Mouse (Mus musculus) T-cell, adult 2 months (primary cell): ENCODE data around the gene Celf2.

Experiments
- DNase-seq: peaks from one replicate; pipeline ENCODE4 v3.0.0; 2022; ENCODE audit warnings: low spot score

Gene Celf2

DNA sequence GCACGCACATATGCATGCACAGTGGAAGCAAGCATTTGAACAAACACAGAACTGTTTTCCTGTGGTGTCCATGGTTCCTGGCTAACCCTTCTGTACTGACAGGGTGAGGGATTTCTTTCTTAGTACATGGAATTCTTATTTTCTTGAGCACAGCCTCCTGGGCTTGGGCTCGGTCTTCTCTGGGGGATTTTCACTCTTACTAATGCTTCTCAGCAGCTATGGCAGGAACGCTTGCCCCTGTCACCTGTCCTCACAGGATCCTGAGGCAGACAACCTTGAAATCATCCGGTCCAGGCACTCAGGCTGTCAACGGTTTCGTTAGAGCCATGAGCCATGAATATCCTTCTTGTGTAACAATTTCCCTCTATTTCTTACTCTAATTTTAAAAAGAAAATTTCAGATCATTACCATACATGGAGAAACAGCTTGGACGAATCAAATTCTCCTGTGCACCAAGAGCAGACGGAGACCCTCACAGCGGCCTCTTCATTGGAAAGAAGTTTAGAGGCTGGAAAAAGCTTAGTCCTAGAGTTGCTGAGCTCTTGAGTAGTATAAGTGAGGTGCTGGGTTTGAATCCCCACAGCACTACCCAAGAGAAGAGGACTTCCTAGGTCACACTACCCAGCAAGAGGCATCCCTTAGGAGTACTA lies 426.9 kb downstream of the Celf2 start:
- DNase-seq, result no peak

DNA sequence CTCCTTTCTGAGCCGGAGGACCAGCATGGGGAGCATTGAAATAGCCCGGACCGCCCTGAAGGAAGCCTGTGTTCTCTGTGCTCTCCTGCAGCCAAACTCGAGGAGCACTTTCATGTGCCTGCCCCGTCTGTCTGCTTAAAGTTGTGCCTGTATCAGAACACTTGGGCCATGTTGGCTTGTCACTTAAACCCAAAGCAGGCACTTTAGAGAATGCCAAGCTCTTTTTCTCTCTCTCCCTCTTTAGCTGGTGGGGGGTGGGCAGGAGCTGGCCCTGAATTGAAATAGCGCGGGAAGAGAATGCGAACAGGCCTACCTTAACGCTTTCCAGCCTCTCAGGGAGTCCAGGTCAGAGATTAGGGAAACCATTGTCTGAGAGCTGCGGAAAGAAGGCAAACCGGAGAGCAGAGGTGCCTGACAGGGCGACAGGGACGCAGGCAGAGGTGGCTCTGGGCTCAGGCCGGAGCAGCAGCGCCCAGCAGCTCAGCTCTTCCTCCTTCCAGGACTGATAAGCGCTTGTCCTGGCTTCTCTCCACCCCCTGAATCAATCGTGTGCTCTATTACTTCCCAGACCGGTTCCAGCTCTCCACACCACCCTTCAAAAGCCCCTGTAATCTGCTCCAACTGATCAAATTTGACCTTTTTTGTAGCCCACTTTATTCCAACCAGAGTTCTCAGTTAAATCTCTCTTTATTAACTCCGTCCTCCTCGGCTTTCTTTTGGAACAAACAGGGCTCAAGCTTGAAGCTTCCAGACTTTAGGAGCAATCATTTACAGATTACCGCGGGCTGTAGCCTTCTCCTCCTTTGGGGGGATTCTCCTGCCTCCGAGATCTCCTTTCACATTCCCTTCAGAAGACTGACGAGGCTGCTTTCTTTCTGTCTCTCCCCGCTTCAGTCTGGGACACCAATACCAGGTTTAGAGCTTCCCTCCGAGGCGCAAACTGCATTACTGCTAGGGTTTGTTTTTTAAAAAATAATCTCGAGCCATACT lies 428.3 kb downstream of the Celf2 start:
- DNase-seq, result no peak

DNA sequence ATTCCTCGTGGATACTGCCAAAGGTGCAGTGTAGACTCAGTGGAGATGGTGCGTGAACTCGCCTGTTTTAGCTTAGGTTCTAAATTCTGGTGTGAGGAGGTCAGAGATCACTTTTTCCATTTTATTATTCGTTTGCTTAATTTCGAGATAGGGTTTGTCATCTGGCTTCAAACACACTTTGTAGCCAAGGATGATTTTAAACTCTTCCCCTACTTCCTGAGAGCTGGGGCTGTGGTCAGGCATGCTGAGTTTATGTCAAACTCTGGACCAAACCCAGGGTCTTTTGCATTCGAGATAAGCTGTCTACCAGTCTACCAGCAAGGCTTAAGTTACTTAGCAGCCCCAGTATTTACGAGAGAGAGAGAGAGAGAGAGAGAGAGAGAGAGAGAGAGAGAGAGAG lies 429.3 kb downstream of the Celf2 start:
- no peak for DNase-seq

DNA sequence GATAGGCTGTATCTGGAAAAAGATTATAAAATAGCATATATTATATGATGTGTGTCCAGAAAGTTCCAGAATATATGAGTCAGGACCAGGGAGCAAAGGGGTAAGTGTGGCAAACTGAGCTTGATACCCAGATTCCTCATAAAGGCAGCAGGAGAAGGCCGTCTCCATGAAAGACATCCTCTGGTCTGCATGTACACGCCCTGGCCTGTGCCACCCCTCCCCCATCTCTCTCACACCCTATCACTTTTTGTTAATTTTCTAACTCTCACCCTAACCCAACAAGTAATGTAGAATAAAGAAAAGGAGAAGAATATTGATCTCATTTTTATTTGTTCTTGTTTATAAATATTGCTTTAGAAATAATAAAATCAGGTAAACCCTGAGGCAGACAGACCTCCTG lies 430.0 kb downstream of the Celf2 start:
- DNase-seq, result no peak

DNA sequence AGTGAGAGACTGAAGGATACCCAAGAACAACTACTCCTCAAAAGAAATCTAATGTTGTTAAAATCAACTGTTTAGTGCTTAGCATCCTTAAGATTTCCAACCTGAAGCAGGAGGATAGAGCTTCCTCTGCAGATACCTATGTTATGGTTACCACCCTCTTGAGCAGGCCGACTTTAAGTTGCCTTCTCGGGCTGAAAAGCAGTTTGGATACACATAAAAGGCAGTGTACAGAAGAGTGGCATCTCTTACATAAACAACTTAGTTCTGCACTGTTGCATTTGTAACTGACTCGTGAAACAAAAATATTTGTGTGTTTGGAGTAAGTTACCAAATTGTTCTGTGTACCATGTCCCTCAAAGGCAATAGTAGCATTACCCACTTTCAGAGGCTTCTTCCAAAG lies 435.6 kb downstream of the Celf2 start:
- no peak for DNase-seq

DNA sequence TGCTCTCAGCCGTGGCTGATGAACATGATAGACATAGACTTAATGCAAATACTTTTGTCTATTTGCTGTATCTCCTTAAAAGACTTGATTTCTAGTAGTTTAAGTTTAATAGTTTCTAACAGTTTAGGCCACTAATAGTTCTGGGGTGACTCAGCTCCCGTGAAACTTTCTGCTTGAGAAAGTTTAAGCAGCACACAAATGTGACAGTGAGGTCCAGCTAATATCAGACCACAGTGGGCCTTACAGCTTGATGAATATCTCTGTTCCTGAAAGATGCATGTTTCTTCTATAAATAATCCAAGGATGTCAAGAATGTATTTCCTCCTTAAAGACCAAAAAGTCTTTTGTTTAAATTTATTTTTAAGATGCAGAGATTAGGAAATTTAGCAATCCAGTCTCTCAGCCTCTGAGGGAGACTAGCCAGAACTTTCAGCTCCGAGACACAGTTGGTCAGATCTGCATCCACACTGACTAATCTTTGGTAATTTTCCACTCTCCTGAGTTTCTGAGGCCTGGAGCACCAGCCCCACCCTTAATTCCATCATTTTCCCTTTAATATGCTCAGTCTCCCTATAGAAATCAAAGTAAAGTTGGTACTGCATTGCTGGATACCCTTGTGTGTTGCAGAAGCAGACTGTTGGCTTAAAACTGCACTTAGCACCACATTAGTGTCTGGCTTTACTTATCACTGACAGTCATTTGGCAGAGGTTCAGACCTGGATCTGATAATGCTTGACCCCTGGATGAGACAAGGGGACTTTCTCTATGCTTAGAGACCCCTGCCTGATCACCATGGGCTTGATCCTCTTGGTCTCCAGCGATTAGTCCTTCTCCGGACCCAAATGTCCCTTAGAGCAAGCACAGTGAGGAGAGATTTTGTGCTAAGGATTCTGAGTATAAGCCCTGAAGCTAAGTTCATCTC lies 436.8 kb downstream of the Celf2 start:
- DNase-seq, result no peak

DNA sequence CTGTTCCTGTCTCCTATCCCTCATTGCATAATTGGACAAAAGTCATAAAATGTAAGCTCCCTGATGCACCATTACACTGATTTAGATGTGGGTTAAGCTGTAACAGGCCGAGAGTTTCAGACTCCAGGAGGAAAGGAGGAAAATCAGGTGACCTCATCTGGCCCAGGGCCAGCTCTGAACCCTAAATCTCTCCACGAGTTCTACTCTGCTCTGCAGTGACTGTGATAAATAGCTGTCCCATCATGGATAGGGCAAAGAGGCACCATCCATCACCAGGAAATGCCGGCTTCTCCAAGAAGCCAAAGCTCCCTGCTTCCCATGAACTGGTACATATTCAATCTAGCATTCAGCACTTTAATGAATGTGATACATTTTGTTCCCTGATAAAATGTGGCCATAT lies 439.9 kb downstream of the Celf2 start:
- no peak for DNase-seq

DNA sequence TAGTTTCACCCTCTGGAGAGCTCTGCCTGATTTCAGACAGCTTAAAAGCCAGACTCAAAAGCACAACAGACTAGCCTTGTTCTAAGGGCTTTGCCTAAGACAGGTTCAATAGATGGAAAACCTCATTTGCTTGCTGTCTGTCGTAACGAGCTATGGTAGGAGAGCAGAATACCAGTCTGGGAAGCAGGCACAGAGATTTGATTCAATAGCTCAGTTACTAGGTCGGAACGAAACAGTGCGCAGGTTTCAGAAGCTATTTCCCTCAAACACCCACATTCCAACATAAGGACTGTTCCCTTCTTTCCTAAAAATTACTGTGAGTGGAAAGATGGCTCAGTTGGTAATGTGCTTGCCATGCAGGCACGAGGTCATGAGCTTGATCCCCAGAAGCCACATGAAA lies 441.1 kb downstream of the Celf2 start:
- no peak for DNase-seq

DNA sequence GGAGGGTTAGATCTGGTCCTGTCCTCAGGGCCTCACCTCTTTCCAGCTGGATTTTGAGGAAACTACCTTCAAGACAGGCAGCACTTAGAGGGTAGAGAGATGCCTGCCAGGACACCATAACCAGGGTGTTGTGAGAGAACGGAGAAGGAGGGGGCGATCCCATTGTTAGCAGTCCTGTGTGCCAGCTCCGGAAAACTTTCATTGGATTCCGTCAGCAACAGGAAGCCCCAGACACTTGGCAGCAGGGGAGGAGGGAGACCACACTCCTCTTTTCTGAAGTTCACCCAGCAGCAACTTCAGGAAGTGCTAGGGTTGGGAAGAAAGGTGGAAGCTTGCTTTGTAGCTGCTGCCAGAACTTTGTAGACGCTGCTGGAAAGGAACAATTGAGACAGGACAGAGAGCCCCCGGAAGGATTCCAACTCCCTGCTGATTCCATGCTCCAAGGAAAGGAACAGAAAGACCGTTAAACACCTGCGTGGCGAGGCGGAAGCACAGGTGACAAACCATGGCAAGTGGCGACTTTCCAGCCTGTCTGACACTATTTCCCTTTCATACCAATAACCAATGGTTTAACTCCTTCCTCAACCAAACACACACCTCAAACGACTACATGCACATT lies 445.7 kb downstream of the Celf2 start:
- no peak for DNase-seq

DNA sequence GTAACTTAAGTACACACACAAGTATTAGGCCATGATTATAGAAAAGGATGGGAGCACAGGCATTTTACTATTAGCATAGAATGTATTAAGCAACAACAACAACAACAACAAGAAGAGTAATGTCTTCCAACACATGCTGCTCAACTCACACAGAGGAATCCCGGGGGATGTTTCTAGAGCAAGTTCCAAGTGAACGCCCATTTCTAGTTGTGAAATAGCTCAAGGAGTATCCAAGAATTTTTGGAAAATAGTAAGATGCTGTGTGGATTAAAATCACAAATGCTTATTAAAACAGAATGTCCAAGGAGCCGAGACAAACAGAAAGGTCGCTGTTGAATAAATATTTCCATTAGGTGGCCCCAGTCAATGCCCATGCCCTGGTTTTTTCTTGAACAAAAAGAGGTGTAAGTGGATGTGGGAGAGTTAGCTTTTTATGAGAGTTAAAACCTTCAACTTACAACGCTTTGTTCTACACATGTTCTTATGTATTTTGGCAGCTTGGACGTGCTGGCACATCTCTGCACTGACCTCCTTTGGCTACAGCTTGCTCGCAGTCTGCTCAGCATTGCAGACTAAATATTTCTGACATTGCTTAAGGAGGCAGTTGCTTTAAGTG lies 448.8 kb downstream of the Celf2 start:
- no peak for DNase-seq

DNA sequence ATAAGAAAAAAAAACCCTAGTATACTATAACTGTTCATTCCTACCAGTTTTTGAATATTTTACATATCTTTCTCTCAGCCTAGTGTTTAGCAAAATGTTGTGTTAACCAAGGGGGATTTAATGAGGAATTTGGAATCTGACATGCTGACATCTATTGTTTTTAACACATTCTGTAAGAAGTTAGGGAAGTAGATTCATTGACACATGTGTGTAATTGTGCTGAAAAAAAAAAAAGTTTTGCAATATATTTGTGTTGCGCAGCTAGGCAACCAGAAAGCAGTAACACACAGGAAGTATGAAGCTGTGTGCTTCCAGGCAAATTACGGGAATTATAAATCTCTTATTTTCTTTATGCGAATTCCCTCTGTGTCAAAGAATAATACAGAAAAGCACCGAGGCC lies 453.0 kb downstream of the Celf2 start:
- no peak for DNase-seq

DNA sequence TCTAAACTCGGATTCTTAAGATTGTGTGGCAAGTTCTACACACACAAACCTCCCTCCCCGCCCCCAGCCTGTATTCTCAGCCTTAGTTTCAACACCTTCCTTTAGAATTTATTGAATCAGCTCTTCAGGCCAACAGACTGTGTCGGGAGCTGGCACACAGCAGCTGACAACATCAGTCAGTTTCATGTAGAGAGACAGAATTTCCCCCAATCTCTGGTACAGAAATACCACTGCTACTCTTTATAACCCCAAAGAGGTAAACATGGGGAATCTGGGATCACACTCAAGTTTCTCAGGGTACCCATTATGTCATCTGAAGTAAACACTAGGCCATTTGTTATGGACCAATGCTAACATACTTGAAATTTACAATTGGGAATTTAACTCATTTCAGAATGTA lies 453.4 kb downstream of the Celf2 start:
- no peak for DNase-seq

DNA sequence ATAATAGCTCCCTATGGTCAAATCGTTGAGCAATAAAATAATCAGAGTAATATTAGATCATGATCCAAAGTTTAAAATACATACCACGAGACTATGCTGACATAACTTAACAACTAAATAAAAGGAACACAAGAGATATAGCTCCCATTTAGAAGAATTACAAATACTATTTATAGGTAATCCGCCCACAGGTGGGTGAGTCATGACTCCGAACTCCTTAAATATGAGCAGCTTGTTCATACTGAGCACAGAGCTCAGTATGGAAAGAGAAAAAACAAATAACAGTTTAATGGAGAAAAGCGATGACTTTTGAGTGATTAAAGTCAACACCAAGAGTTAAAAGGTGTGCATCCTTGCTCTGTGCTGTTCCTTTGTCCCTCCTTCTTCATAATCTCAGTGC lies 458.3 kb downstream of the Celf2 start:
- no peak for DNase-seq

DNA sequence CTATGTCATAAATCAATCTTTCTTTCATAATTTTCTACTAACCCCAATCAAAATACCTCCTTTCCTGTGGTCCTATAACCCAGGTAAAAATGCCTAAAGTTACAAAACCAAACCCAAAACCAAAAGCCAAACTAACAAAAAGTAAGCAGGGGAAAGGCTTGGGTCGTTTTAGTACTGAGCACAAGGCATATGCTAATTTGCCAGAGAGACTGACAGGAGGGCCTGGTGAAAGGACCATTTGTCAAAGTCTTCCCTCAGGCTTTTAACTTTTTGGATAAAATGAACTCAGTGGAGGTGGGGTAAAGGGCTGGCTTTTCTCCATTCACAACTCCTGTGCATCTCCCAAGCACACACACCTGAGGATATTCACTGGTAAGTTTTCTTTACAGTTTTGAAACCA lies 463.2 kb downstream of the Celf2 start:
- no peak for DNase-seq

DNA sequence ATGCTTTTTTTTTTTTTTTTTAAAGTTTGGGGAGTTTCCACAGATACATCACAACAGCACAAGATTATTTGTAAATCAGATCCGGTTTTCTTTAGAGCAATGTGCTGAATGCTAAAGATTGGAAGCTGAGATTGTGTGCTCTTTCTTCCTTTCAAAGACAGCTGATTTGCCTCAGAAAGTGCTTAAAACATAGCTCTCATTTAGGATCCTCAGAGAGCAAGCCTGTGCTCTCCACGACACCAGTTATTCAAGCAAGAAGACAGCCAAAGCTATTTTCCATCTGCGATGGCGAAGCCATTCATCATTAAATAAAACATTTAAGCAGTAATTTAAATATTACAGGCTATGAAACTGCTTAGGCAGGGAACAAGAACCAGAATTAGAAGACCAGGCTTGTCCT lies 463.8 kb downstream of the Celf2 start:
- DNase-seq, result no peak

DNA sequence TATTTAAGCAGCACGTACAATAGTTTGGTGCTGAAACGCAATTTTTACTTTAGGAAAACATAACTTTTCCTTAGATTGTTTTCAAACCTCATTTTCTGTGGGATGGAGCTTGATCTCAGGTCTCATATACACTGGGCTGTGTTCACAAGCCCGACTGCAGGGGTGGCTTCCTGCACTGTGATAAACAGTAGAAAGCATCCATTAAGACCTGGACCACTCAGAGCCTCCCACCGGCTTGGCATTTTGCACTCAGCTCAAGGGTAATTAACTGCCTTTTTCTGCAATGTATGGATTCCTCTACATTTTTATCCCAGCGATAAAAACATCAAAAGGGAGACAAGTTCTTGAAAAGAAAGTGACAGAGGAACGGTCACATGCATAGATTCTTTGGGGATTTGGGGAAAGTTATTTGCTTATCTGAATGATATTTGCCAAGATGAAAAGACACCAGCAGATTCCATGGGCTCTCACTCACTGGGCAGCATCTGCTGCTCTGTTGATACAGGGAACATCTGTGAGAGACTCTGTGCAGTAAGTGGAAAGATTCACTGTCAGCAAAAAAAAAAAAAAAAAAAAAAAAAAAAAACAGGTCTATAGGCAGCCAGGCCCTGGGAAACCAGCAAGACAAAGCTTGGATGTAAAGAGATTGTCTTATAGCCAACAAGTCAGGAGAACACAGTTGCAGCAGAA lies 465.4 kb downstream of the Celf2 start:
- DNase-seq, result no peak

DNA sequence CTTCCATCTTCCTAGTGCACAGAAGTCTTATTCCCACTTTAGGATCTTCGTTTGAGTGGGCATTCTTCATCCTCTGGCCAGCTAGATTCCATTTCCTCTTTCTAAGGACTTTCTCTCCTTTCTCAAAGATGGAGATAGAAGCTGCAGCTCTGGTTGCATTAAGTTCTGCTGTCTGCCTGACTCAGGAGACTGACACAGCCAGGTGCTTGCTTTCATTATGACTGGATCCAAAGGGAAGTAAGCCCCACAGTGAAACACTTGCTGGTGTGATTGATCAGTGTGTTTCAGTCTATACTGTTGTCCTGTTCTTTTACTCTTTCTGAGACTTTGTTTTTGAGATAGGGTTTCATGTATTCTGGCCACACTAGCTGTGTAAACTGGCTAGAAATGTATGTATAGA lies 468.4 kb downstream of the Celf2 start:
- DNase-seq, result no peak

DNA sequence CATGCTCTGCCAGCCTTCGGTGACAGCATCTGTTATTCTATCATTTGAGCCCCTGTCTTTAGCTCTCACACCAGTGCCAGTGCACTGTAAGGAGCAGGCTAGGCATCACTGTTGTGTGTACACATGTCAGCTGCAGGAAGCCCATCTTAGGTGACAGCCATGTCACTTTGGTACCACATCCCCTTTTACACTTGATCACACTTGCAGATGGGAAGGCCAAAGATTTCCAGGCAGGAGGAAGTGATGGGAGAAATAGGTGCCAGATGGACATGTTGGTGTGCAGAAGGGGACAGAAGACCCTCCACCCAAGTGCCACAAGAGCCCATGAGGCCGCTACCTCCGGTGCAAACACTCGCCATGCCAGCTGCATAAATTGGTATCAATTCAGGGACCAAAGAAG lies 470.4 kb downstream of the Celf2 start:
- no peak for DNase-seq

DNA sequence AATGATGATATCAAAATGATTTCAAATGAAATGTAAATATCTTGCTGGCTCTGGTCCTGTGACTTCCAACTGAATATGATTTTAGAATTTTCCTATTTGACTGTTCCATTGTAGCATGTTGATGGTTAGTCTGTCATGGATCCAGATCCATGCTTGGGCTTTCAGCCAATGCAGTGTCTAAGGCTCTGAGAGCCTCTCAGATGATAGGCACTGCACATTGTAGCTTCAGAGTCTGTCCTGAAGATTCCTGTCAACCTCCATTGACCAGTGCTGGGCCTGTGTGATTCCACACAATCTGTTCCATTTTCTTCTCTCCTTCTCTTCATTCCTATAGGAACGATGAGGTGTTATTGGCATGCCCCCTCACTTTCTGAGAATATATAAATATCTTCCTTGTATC lies 478.0 kb downstream of the Celf2 start:
- DNase-seq, result no peak

DNA sequence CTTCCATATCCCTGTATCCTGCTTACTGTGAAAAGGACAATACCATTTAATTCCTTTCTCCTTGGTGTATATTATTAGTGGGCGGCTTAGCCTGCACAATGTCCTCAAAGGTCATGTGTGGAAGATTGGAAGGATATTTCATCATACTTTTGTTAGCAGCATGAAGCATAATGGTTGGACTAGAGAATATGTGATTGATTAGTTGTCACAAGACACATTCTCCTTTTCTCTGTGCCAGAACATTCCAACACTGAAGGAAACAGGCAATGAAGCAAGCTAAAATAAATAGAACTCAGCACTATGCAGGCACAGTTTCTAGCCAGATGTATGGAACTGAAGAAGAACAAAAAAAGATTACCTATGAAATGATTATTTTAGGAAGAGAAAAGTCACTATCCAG lies 482.6 kb downstream of the Celf2 start:
- no peak for DNase-seq

DNA sequence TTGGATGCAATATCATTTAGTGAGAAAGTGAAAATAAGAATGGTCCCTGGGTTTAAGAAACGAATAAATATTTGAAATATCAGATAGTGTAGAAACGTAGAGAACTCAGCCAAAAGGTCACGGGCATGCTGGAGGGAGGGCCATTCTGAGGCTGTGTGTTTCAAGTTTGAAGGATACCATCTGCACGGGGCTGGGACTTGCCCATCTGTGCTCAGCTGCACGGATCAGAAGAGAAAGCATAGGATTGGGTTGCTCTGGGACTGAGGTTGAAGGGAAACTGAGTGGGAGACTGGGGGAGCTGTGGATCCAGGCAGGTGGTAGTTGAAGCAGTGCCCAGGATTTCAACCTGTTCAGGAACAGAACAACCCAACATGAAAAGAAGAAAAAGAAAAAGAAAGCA lies 483.8 kb downstream of the Celf2 start:
- DNase-seq, result no peak
